Mouse (Mus musculus): ENCODE measurements around the gene Cnnm3.

Gene Cnnm3

GRCm38 (mm10) chr1:36496719-36497118, 14.9 kb upstream of the Cnnm3 start:
- in situ Hi-C loops (cut with MseI, MboI) = no loop called here

GRCm38 (mm10) chr1:36497312-36497711, 14.4 kb upstream of the Cnnm3 start:
- in situ Hi-C loops (cut with MseI, MboI) = no loop called here

GRCm38 (mm10) chr1:36501261-36501660, 10.4 kb upstream of the Cnnm3 start:
- in situ Hi-C loops (cut with MseI, MboI) = no loop called here

- in situ Hi-C loops (cut with MseI, MboI) = no loop called here
These were observed 3.4 kb upstream of the Cnnm3 start for GRCm38 (mm10) chr1:36508238-36508637.

- in situ Hi-C loops (cut with MseI, MboI) = no loop called here
These were observed 660 bp downstream of the Cnnm3 start for GRCm38 (mm10) chr1:36512089-36512965.

GRCm38 (mm10) chr1:36512966-36513280, 1.3 kb downstream of the Cnnm3 start:
- in situ Hi-C loops (cut with MseI, MboI) = no loop called here

- in situ Hi-C loops (cut with MseI, MboI) = no loop called here
These were observed 1.6 kb downstream of the Cnnm3 start for GRCm38 (mm10) chr1:36513310-36513709.

GRCm38 (mm10) chr1:36513718-36514117, 2.1 kb downstream of the Cnnm3 start:
- in situ Hi-C loops (cut with MseI, MboI) = no loop called here

GRCm38 (mm10) chr1:36518259-36518658, 6.6 kb downstream of the Cnnm3 start:
- in situ Hi-C loops (cut with MseI, MboI) = no loop called here

GRCm38 (mm10) chr1:36519626-36520025, 8.0 kb downstream of the Cnnm3 start:
- in situ Hi-C loops (cut with MseI, MboI) = no loop called here

- in situ Hi-C loops (cut with MseI, MboI) = no loop called here
These were observed 10.5 kb downstream of the Cnnm3 start for GRCm38 (mm10) chr1:36522210-36522609.

- in situ Hi-C loops (cut with MseI, MboI) = no loop called here
These were observed 11.8 kb downstream of the Cnnm3 start for GRCm38 (mm10) chr1:36523332-36524013.

GRCm38 (mm10) chr1:36524058-36524457, 12.4 kb downstream of the Cnnm3 start:
- in situ Hi-C loops (cut with MseI, MboI) = no loop called here

- in situ Hi-C loops (cut with MseI, MboI) = no loop called here
These were observed 14.1 kb downstream of the Cnnm3 start for GRCm38 (mm10) chr1:36525774-36526173.

GRCm38 (mm10) chr1:36526903-36527302, 15.2 kb downstream of the Cnnm3 start:
- in situ Hi-C loops (cut with MseI, MboI) = no loop called here

GRCm38 (mm10) chr1:36528351-36528750, 16.7 kb downstream of the Cnnm3 start:
- in situ Hi-C loops (cut with MseI, MboI) = no loop called here

GRCm38 (mm10) chr1:36529274-36529673, 17.6 kb downstream of the Cnnm3 start:
- in situ Hi-C loops (cut with MseI, MboI) = no loop called here

- in situ Hi-C loops (cut with MseI, MboI) = no loop called here
These were observed 18.2 kb downstream of the Cnnm3 start for GRCm38 (mm10) chr1:36529875-36530274.

- in situ Hi-C loops (cut with MseI, MboI) = no loop called here
These were observed 18.8 kb downstream of the Cnnm3 start for GRCm38 (mm10) chr1:36530485-36530884.

GRCm38 (mm10) chr1:36530962-36531361, 19.3 kb downstream of the Cnnm3 start:
- in situ Hi-C loops (cut with MseI, MboI) = no loop called here

GRCm38 (mm10) chr1:36531461-36531860, 19.8 kb downstream of the Cnnm3 start:
- in situ Hi-C loops (cut with MseI, MboI) = no loop called here

- in situ Hi-C loops (cut with MseI, MboI) = no loop called here
These were observed 21.9 kb downstream of the Cnnm3 start for GRCm38 (mm10) chr1:36533546-36533945.

GRCm38 (mm10) chr1:36534595-36535058, 23.0 kb downstream of the Cnnm3 start:
- in situ Hi-C loops (cut with MseI, MboI) = no loop called here
